Mouse (Mus musculus): ENCODE data around the gene Zfp941. TPM values are rescaled to one million over a fixed set of nuclear protein-coding genes. Genes with fewer than 3 reads are reported as not detected.
A peak's percentile ranks its signal among the peaks of the same experiment; 100 is the strongest.

The Zfp941 gene
- total RNA-seq (2021): under 1 TPM; 0.12 to 0.16 TPM
- long read RNA-seq, experiment 1: 0 reads
- long read RNA-seq, experiment 2: 0 reads

DNA sequence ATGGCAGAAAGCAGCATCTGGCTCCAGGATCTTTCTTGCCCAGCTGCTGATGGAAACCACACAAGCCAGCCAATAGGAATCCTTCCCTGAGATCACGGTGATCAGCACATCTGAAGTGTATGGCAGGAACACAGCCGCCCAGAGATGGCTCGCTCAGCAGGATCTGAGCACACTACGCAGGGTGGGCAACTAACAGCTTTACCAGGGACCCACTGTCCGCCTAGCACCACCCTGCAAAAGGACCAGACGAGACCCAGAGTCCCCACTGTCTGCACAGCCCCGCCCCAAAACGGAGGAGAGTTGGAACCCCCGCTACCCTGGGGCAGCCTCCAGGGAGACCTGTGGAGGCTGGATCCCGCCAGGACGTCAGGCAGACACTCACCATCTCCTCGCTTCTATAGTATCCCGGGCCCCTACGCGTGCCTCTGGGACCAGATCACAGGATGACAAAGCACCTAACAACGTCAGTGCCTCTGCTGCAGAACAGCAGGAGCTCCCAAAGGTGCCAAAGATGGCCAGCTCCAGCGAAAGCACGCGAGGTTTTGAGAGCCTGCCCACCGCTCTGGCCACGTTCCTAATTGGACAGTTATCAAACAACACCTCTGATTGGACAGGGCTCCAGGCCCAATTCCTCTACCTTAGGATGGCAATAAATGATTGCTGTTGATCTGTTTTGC is at the start of gene Zfp941:
TSS of gene Zfp941 (minus strand) at position 526 of the 677 bp plus-strand sequence.
- DNase-seq: no peak

DNA sequence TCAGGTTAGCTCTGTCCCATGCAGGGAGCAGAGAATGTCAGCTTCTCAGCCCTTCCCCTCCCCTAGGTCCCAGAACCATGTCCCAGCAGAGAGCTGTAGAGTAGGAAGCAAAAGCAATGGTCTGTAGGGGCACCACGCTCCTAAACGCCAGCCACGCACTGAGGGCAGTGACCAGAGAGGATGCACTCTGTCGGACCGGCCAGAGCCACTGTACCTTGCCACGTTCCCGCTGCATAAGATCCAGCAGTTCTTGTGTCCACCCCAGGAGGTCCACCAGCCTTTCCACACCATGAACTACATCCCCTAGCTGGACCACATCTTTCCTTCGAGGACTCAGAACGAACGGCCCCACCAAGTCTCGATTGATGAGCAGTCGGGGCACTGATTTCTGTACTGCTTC is 42.8 kb upstream of the Zfp941 start:
- no peak for DNase-seq

DNA sequence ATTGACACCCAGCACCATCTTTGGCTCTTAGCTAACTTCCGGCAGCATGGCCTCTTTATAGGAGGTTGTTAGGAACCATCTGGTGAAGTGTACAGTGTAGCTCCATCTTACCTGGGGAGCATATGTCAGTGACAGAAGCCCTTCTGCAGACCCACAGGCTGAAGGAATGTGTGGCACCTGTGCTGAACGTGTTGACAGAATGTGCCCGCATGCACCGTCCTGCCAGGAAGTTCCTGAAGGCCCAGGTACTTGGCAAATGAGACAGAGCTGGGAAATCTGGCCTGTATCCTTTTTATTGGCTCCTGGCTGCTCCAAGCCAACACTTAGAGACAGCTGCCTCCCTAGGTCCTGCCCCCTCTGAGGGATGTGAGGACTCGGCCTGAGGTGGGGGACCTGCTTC is 38.8 kb upstream of the Zfp941 start:
- DNase-seq: no peak

DNA sequence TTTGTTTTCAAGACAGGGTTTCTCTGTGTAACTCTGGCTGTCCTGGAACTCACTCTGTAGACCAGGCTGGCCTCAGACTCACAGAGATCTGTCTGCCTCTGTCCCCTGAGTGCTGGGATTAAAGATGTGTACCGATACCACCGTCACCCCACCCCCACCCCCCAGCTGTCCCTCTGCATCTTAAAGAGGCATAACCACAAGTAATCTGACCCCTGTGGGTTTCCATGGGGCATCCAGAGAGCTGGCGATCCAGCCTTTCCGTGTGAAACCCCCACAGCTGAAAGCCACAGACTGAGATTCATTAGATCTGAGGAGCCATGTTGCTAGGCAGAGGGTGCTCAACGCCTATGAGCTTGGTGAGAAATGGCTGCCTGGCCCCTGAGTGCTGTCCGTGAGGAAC is 38.0 kb upstream of the Zfp941 start:
- DNase-seq: no peak

DNA sequence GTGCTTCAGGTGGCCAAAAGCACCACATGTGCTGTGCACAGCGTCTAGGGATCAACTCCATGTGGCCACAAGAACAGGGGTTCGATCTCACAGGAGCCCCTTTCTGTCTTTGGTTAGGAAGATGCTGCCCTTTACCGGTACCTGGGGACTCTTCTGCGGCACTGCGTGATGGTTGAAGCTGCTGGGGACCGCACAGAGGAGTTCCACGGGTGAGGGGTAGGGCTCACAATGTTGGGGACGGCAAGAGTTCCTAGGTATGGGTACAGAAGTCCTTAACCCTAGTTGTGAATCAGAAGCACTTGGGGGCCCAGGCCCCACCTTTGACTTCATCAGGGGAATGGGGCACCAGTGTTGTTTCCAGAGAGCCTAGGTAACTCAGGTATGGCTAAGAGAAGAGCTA is 36.8 kb upstream of the Zfp941 start:
- no peak for DNase-seq

DNA sequence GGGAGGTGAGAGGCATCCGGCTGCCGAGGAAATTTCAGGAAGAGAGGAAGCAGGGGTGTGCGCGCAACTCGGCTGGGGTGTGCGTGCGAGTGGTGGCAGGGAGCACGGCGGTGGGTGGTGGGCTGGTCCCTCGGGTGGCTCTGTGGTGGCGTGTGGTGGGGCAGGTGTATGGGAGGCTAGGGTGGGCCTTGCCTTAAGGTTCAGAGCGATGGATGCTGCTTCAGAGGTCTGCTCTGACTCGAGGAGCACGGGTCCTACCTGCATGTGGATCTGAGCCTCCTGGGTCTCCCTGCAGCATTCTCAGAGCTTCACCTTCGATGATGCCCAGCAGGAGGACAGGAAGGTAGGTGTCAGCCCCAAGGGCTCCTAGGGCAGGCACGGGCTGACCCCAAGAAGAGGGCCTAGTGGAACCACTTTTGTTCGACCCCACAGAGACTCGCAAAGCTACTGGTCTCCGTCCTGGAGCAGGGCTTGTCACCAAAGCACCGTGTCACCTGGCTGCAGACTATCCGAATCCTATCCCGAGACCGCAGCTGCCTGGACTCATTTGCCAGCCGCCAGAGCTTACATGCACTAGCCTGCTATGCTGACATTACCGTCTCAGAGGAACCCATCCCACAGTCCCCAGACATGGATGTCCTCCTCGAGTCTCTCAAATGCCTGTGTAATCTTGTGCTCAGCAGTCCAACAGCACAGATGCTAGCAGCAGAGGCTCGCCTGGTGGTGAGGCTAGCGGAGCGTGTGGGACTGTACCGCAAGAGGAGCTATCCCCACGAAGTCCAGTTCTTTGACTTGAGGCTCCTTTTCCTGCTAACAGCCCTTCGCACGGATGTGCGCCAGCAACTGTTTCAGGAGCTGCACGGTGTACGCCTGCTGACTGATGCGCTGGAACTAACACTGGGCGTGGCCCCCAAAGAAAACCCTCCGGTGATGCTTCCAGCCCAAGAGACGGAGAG is 35.9 kb upstream of the Zfp941 start, which contains the start of gene Bet1l:
TSS of gene Bet1l (minus strand) at position 28 of the 956 bp plus-strand sequence.
- DNase-seq: no peak

DNA sequence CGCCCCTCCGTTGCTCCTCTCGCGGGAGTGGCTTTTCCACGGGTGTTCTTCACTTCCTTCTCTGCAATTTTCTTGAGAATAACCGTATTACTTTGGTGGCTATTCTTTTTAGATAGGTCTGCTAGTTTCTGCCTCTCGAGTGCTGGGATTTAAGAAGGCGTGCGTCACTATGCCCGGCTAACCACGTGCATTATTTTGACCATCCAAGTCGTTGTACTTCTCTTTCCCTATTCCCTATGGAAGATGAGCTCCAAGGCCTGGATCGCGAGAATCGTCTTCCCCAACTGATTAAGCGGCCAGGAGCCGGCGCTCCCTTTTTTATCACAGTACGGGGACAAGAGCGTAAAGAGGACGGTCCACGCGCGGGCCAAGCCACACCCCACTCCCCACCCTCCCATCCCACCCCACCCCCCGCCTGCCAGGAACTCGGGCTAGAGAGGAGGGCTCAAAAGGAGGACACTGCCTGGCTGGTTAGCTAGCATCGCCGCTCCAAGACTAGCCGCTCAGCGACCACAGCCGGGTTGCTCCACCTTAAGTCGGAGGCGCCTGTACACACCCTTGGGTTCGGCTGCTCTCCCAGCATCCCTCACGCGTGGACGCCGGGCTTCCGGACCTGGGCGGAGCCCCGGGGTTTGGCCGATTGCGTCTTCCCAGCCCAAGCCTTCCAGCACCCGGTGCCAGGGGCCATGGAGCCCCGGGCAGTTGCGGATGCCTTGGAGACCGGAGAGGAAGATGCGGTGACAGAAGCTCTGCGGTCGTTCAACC is 35.0 kb upstream of the Zfp941 start, which contains the start of gene Ric8a:
TSS of gene Ric8a (plus strand) at position 173 of the 765 bp plus-strand sequence.
- peak; percentile 88 for DNase-seq

DNA sequence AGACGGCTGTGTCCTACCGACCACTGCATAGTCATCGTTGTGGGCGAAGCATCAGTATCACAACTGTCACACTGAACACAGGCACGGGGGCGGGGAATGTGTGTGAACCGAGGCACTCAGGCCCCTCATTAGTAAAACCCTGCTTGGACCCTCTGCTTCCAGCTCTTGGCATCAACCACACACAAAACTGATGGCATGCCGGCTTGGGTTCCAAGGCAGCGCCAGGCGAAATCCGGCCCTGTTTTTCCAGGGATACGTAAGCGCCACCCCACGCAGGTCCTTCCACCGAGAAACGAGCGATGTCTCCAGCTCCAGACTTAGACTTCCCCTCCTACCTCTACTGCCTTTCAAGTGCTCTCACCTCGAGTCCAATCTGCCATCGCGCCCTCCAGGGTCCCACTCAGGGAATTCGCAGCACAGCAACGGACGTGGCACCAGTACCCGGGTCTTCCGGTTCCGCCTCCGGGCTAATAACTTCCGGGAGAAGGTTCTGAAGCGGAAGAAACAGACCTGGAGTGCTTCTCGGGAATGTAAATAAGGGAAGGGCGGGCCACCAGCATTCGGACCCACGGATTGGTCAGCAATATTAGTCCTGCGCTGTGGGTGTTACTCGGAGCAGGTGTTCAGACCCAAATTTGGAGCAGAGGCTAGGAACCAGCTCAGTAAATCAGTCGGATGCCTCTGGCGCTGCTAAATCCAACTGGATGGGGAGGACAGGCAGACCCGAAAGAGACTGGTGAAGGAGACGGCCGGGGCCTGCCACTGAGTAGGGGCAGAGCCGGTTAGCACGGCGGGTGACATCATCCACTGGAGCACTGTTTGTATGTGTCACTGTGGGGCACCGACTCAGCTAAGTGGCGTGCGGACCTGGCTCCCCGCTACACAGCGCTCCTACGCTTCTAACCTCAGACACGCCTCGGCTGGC is 34.1 kb upstream of the Zfp941 start, which contains the start of gene Gm45785:
TSS of gene Gm45785 (minus strand) at position 472 of the 925 bp plus-strand sequence.
- peak; percentile 71 for DNase-seq

DNA sequence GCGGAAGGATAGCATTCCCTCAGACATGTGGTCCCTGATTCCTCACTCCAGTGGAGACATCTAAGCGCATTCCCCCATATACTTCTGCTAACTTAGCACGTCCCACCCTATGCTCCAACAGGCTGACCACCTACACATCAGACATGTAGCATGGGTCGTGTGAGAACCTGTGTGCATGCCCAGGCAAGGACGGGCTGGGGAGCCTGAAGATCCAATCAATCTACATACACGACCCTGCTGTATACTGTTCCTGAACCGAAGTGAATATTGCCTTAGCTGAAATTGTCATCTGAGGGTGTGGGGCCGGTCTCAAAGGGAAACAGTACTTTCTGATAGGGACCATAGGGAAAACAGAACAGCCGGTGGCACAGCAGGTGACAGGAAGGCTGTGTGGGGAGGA is 33.2 kb upstream of the Zfp941 start:
- DNase-seq: no peak

DNA sequence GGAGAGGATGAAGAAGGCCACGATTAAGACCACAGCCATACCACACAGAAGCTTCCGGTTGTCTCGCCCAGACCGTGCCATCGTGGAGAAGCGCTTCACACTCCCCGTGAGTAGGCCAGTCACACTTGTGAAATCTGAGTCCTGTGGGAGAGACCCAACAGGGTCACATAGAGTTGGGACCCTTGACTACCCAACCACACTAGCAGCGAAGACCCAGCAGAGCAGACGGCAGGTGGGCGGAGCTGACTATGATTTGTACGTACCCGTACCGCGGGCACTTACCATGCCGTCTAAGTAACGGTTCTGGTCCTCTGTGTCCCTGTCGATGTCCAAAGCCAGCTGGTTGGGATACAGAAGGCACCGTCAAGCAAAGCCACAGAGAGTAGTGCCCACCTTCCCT is 32.5 kb upstream of the Zfp941 start:
- DNase-seq: no peak

DNA sequence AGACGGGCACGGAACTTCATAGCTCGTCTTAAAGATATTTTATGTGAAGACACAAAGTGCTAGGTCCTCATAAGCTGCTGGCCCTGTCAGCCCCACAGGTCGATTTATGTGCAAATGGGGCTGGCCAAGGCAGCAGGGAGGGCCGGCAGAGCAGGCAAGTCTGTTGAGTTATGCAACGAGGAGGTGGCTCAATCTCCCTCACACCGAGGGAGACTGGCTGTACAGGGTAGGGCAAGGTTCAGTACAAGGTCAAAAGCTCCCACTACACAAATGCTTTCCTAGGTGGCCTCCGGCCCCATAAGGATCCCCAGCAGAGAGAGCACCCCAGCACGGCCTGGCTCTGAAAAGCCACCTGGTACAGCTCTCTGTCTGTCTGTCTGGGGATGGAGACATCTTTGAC is 31.4 kb upstream of the Zfp941 start:
- no peak for DNase-seq

DNA sequence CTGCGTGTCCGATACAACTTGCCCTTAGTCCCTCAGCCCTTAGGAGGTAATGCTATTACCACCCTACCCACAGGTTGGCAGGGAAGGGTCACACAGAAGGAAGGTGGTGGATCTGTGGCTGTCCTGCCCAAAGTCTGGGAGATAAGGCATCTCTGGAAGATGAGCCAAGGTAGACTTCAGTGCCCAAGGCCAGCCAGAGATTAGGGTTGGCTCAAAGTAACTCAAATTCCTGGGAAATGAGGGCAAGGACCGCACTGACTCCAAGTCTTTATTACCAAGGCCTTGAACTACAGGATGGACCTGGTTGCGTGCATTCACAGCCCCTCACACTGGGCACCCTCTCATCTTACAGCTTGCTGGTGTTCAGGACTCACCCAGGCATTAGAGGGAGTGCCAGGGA is 29.9 kb upstream of the Zfp941 start:
- no peak for DNase-seq

DNA sequence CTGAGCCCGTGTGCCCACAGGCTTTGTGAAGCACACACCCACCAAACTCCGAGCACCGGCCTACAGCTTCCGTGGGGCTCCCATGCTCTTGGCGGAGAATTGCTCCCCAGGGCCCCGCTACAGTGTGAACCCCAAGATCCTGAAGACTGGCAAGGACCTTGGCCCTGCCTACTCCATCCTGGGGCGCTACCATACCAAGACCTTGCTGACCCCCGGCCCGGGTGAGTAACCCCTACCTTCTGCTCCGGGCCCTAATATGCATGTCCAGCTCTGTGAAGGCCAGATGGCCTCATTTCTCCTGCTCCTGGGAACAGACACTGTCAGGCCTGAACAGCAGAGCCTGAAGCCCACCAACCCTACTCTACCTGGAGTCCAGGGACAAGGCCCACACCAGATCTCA is 26.6 kb upstream of the Zfp941 start:
- no peak for DNase-seq

DNA sequence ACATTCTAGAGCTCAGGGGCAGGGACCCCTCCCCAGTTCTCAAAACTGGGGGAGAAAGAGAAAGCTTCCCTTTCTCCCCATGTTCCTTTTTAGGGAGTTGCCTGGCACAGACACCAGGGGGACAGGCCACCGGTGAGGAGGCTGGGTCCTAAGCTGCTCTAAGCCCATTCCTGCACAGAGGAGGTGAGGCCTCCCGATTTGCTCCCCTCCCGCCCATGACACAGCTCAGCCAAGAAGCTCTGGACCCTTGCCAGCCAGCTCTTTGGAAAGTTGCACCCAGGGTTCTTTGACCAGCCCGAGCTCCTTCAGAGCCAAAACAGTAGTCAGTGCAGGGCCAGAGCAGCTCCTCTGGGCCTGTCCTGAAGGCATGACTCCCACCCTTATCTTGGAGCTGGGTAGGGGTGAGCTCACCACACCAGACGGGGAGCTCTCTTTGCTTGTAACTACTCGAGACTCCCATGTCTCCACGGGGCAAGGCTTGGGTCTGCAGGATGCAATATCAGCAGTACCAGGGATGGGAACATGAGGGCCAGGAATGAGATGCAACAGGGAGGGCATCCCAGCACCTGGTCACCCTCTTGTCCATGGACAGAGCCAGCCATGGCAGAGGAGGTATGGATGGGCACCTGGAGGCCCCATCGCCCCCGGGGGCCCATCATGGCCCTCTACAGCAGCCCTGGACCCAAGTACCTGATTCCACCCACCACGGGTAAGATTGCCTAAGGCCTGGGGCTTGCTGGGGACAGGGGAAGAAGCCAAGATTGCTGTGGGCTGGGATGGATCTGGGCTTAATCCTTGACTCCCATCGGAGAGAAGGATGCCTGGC is 26.0 kb upstream of the Zfp941 start, which contains the start of gene Odf3:
TSS of gene Odf3 (plus strand) at position 51 of the 826 bp plus-strand sequence.
- no peak for DNase-seq

DNA sequence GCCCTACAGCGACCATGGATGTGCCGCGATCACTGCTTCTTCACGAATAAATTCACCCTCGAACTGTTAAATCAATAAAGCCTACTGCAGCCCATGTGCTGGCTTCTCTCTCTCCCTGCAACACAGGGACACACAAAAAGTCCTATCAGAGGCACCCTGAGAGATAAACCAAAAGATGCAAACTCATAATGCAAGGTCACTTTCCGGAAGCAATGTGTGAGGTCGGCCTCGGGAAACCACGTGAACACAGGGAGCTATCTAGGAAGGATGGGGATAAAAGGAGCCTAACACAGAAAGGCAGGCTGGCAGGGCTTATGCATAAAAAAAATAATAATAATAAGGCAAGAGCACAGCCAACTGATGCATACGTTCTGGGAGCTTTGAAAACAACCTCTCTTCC is 24.7 kb upstream of the Zfp941 start:
- no peak for DNase-seq

DNA sequence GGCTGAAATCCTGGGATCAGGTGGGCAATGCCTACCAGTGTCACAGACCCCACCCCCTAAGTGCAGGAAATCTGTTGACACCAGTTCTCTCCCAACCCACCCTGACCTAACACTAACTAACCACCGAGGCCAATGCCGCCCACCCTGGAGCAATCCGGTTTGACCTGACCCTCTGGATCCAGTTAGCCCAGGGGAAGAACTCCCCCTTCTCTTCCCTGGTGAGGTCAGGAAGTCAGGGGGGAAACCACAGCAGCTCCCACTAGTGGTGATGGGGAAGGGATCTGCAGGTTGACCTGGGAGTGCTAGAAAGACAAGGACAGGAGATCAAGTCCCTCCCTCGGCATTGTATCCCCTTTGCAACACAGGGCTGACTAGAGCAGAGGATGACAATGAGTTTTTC is 23.7 kb upstream of the Zfp941 start:
- DNase-seq: no peak

DNA sequence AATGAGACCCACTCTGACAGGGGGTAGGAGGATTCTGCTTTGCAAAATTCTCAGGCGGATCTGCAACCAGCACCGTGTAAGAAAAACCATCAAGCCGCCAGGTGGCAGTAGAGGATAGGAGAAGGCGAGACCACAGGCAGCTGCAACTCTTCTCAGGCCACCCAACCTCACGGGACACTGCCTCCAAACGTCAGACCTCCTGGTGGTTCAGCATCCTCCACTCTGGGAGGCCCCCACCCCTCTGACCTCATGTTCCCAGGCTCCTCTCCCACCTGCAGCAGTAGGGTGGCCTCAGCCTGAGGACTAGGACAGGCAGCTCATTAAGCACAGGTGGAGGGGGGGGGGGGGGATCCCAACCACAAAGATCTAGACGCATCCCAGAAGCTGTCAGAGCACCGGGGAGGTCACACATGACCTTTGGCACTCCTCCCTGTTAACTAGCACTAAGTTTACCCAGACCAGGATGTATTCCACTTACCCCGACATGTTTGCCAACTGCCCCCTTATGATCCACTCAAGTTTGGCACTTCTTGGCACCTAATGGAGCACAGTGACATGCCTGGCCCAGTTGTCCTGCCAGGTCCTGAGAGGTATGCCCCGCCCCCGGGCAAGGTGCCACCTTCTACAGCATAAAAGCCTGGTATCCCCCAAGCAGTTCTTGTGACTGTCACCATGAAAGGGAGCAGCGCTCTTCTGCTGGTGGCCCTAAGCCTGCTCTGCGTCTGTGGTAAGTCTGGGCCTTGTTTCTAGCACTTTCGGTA is 23.1 kb upstream of the Zfp941 start, which contains the start of gene Scgb1c1:
TSS of gene Scgb1c1 (plus strand) at position 643 of the 761 bp plus-strand sequence.
- peak; percentile 97 for DNase-seq

DNA sequence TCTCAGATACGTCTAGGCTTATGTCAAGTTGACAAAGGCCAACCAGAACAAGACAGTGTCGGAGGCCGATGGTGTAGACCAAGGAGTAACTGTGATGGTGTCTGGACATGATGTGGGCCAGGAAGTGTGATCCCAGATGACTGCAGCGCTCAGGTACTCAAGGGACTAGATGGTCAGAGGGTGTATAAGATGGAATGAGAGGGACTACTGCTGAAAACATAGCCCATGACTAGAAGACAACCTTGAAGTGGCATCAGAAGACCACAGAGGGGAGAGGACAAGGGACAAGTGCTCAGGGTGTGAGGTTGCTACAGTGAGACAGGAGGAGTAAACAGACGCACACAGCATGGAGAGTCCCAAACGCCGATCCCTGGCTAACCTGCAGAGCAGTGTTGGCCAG is 21.8 kb upstream of the Zfp941 start:
- DNase-seq: no peak

All from gastrocnemius, postnatal 10 days (tissue).